Mouse (Mus musculus) induced T-regulatory cell, adult 2 months (primary cell): Measurements from ENCODE around the gene Gfi1b.

Source experiments
- DNase-seq: peaks from one replicate; pipeline ENCODE4 v3.0.0-alpha.2; 2012; ENCODE audit warnings: low read depth

Gene Gfi1b

GRCm38 (mm10) chr2:28622521-28623124 lies 841 bp upstream of the Gfi1b start:
- peak; percentile 70 for DNase-seq

- no peak for DNase-seq
Observed at GRCm38 (mm10) chr2:28621111-28621510, 671 bp downstream of the Gfi1b start.

GRCm38 (mm10) chr2:28620522-28620921 lies 1.3 kb downstream of the Gfi1b start:
- DNase-seq: no peak

- no peak for DNase-seq
Observed at GRCm38 (mm10) chr2:28619369-28619768, 2.4 kb downstream of the Gfi1b start.

GRCm38 (mm10) chr2:28618777-28619336 lies 2.9 kb downstream of the Gfi1b start:
- DNase-seq: no peak

GRCm38 (mm10) chr2:28617498-28618486 lies 4.0 kb downstream of the Gfi1b start:
- DNase-seq: no peak

- DNase-seq: no peak
Observed at GRCm38 (mm10) chr2:28616874-28617273, 4.9 kb downstream of the Gfi1b start.

GRCm38 (mm10) chr2:28616358-28616757 lies 5.4 kb downstream of the Gfi1b start:
- DNase-seq: peak; percentile 38

GRCm38 (mm10) chr2:28613599-28613998 lies 8.2 kb downstream of the Gfi1b start:
- DNase-seq: no peak

- no peak for DNase-seq
Observed at GRCm38 (mm10) chr2:28612436-28613063, 9.2 kb downstream of the Gfi1b start.

- DNase-seq: no peak
Observed at GRCm38 (mm10) chr2:28611407-28611787, 10.4 kb downstream of the Gfi1b start.

GRCm38 (mm10) chr2:28610716-28611406 lies 10.9 kb downstream of the Gfi1b start:
- no peak for DNase-seq

- no peak for DNase-seq
Observed at GRCm38 (mm10) chr2:28609851-28610250, 11.9 kb downstream of the Gfi1b start.

- DNase-seq: no peak
Observed at GRCm38 (mm10) chr2:28607341-28608165, 14.2 kb downstream of the Gfi1b start.

- DNase-seq: peak; percentile 23
Observed at GRCm38 (mm10) chr2:28606601-28607340, 15.0 kb downstream of the Gfi1b start.

- no peak for DNase-seq
Observed at GRCm38 (mm10) chr2:28605789-28606541, 15.8 kb downstream of the Gfi1b start.

- no peak for DNase-seq
Observed at GRCm38 (mm10) chr2:28603542-28603941, 18.2 kb downstream of the Gfi1b start.

- no peak for DNase-seq
Observed at GRCm38 (mm10) chr2:28601720-28602590, 19.8 kb downstream of the Gfi1b start.

GRCm38 (mm10) chr2:28599569-28599900 lies 22.2 kb downstream of the Gfi1b start:
- DNase-seq: no peak
